Mouse (Mus musculus): ENCODE measurements around the gene Hmga2.

DNA sequence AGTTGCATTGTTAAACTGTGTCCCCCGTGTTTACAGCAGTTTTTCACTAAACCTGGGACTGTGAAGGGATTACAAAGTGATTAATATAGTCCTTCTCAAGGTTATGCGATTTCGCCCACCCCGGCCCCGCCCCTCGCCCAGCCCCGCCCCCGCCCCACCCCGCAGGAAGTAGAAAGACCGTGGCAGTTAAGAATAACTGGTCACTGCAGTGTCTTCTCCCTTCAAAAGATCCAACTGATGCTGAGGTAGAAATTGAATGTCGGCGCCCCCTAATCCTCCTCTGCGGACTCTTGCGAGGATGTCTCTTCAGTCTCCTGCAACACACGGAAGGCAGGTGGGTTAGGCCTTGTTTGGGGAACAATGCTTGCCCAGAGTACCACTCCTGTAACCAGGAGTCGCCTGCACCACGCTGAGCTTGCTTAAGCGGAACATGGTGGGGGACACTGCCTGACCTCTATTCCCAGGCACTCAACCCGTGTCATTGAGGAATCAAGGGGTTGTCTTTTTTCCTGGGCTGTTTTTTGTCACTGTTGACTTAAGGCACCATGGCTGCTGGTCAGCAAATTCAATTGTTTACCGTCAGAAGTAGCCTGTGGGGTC is 112.2 kb downstream of the Hmga2 start:
- TF ChIP-seq CTCF (IDR thresholded peaks at IDR 0.05; ENCODE audit: insufficient read depth, low read depth, low read length) (no peak), POLR2A (IDR thresholded peaks at IDR 0.05; ENCODE audit: insufficient read depth, low read depth, low read length) (no peak)

Data from olfactory bulb, adult 2 months (tissue).